Mouse (Mus musculus): ENCODE measurements around the gene Ubac2.

GRCm38 (mm10) chr14:121936856-121937255 lies 58.4 kb downstream of the Ubac2 start:
- no peak for TF ChIP-seq GATA1 (IDR thresholded peaks at IDR 0.05; ENCODE audit: borderline replicate concordance, low read length)
- TF ChIP-seq FLI1 (IDR thresholded peaks at IDR 0.05; ENCODE audit: low read length) = no peak

Measured in megakaryocyte, embryonic 14.5 days (primary cell).